Mouse (Mus musculus) kidney, postnatal 14 days (tissue): ENCODE data around the gene Dgki.

Experiments
- DNase-seq: peaks from one replicate; pipeline ENCODE4 v3.0.0; 2022; ENCODE audit warnings: mixed read lengths

Dgki gene

DNA sequence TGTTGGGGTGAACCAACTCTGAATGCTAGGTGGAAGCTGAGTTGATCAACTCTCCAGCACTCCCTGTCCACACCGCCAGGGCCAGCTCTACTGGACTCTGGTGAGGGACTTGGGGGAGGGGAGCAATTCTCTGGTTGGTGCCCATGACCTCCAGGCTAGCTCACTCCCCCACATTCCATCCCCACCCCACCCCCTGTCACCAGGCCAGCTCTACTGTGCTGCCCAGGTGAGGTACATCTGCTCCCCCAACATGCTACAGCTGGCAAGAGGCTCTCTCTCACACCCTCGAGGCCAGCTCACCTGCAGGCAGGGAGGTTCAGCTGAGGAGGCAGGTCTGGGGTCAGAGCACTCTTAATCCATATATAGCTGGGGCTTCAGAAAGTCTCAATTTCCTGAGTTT, 63.1 kb downstream of the Dgki start:
- DNase-seq, result no peak

DNA sequence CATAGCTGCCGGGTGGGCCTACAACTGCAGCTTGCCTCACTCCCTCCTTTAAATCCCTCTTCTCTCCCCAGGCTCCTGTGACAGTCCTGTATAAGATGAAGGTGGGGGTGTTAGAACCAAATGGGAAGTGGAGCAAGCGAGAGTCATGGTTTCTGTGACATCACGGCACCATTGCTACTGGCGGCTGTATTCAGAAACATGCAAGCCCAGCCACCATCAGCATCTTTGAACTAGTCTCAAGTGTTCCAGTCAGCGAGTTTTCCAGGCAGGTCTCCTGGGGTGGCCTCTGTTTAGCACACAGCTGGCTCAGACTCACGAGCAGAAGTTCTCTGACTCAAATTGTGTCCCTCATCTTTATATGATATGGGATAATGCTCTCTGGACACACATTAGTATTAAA, 68.8 kb downstream of the Dgki start:
- DNase-seq, result no peak

DNA sequence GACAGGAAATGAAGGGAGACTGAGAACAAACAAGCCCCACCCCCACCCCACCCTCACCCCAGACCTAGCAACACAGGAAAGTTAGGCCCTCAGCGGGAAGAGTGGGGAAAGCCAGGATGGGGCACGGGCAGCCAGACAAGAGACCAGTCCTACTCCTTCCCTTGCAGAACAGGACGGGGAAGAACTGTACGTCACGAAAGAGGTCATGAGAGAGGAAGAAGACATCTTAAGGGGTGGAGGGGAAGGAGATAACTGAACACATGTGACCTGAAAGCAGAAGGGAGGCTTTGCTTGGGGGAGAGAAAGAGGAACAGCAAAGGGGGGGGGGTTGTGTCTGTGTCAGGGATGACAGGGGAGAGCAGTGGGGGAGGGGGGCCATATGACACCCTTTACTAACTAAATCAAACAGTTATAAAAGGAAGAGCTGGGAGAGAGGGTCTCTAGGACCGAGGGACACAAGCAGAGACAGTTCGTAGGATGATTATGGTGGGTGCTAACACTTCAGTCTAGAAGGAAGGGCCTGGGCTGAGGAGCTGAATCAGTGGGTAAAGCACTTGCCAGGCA, 77.0 kb downstream of the Dgki start:
- DNase-seq, result no peak

DNA sequence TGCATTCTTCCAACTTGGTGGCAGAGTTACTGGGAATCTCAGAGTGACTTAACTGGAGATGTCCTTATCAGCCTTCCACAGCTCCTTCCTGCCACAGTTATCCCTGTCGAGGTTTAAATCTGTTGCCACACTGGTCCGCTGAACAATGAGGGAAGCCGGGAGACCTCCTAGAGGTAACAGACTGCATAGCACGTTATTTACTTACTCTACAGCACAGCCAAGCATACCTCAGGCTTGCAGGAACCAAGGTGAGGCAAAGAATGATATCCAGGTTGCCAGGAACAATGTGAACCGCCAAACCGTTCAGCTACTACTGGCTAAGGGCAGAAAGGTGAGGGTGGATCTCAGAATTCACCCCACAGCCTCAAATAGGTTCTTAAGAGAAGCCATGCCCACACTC, 78.0 kb downstream of the Dgki start:
- no peak for DNase-seq

DNA sequence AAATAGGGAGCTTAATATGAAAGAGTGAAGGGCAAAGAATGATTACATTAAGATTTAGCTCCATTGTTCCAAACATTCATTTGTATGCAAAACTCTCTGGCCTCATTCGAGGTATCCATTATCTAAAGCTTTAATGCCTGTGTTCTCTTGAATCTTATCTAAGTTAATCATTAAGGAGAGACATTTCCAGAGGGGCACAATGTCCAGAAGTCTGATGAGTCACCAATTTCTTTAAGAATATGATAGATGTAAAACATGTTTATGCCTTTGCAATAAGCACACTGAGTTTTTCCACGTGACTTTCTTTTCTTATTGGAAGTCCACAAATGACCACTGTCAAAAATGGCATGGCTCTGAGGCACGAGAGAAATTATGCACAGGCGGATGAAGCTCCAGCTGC, 80.9 kb downstream of the Dgki start:
- no peak for DNase-seq

DNA sequence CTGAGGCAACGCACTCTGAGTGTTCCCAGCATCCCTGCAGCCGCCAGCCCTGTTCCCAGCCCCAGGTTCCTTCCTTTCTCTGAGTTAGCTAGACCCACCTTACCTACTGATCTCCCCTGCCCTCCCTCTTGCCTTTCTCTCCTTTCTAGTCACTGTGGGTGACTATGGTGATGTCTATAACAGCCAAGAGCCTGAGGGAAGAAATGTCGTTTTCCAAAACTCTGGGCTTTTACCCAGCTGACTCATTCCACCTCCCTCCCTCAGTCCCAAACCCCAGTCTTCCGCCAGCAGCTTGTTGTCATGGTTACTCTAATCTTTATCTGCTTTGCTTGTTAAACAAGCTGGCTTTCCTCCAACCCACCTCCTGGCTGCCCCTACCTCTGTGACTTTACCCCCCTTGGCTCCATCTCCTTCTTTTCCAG, 83.6 kb downstream of the Dgki start:
- no peak for DNase-seq

DNA sequence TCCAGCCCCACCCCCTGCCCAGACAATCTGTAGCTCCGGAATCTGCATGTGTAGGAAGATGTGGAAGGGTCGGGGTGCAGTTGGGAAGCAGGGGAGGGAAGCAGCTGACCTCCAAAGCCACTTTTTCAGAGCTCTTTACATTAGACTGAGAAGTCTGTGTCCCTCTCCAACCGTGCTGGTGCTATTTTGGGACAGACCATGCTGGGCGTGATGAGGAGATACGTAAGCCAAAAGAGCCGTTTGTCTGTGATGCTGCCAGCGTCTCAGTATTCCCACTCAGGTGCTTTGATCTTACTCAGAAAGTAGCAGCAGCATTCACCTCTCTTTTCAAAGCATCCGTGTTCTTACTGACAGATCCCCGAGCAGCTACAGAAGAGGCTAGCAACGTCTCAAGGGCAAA, 84.3 kb downstream of the Dgki start:
- no peak for DNase-seq

DNA sequence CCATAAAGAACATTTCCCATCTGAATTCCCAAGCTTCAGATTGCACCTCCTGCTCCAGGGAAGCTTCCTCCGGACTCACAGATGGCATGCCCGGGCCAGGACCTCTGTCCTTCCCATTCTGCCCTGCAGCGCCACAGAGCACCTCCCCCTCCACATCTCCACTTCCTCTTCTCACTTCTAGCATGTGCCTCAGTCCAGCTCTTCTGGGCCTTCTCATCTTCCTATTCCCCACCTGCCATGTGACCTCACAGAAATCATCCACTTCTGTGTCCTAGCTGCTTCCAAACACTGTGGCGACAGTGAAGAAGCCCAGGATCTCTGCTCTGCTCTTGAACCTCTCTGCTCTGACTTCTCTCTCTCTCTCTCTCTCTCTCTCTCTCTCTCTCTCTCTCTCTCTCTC, 87.1 kb downstream of the Dgki start:
- DNase-seq, result no peak

DNA sequence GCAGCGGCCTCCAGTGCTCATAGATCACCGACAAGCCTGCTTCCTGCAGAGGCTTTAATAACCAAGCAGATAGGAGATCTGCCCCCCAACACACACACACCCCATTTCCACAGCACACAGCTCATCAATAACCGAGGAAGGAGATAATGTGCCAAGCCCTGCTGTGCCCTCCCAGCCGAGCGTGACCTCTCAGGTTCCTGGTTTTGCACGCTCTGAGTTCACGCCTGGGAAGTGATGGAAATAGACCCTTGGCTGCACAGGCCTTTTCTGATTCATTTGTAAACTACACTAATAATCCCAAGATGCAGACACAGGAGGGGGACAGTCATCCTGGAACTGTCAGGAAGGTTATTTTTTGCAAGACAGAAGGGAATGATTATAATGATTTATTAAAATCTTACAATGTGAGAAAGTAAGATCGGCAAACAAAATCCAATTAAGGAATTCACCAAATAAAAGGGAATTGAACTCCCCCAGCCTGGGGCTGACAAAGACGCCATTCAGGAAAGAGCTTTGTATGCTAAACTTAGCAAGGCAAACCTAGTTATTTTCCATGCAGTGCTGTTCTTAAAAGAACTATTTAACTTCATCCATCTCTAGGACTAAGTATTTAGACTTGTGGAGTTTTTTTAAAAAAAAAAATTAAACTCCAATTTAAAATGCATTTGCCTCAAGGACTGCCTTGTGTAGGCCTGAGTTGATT, 88.3 kb downstream of the Dgki start:
- peak; percentile 21 for DNase-seq

DNA sequence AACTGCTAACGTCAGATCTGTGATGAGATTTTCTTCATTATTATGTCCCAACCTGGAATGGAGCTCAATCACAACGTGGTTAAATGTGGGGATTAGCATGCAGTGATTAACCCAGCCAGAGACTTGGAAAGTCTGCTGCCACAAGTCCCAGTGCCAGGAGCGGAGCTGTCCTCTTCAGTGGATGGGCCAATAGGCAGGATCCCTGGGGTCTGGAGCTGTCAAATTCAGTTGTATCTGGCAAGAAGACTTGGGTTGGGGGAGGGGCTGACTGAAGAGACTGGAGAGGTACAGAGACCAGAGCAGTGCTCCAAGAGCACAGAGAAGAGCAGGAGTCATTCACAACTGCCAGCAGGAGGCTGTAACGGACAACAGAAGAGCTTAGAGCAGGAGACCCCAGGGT, 97.1 kb downstream of the Dgki start:
- no peak for DNase-seq

DNA sequence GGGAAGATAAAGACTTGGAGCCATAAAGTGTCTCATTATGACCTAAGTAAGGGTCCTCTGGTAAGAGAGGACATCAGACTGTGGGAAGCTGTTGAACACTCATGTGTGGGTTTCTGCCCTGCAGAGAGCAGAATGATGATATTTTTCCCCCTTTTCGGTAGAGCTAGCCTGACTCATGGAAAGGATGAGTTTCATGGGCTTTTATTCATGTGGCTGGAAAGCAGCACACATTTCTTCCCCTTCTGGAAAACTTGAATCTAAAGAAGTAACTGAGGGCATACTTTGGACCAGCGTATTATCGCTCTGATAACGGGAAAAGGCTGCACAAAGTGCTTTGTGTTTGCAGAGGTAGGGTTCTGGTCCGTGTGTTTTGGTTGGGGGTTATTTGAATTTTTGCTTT, 99.1 kb downstream of the Dgki start:
- no peak for DNase-seq

DNA sequence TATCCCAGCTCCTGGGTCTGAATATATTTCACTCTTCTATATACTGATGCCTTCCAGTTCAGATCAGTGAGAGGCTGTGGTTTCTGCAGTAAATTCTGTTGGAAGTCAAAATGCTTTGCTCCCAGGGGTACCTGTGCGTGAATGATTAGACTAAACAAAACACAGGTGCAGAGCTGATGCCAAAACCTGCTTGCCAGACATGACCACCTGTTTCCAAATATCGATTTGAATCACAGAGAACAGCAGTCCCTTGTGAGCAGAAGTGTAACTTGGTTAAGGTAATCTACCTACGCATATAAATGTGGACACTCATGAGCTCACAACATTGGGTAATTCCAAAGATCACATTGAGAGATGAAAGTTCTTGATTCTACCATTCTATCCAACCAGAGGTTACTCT, 100.5 kb downstream of the Dgki start:
- no peak for DNase-seq

DNA sequence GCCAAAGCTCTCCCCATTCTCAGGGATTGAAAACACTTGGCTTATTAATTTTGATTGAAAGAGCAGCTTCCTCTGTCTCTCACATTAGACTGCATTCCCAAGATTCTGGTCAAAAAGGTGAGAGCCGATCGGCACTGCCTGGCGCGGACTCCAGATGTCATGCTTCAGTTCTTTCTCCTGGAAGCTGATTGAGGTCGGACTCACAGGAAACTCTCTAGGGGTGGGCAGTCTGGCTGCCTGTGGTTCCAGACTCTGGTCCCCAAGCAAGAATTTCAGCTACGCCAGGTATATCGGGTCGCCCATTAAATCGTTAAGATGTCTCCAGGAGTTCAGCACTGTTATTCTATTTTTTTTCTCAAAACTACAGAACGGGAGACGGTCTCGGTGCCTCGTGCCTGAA, 102.2 kb downstream of the Dgki start:
- DNase-seq, result no peak

DNA sequence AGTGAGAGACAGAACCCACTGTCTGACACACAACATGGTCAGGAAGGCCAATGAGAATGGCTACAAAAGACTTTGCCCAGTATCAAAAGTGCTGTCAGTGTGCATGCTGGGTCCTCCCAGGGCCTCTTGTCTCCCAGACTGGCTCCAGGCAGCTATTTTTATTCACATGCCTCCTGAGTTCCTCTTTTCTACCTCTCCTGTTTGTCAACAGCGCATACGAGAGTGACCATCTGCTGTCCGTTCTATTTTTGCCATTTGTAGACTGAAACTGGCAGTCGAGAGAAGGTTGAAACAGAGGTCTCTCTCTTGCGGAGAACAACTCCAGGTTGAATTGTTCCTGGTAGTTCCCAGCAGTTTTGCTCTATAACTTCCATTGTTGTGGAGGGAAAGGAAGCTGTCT, 103.1 kb downstream of the Dgki start:
- no peak for DNase-seq

DNA sequence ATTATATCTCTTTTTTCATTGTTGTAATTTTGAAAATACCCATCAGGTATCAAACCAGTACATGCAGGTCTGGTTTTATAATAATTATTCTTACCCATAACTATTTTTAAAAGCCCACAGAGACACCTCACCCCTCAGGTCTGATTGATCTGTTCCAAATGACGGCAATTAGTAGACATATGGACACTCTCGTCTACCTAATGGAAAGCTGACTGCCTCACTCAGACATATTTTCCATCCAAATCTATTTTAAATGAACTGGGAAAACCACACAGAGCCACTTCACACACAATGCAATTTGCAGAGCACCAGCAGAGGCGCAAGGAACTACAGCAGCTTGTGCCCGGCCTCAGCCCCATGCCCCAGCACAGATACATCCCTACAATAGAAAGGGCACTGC, 104.2 kb downstream of the Dgki start:
- no peak for DNase-seq

DNA sequence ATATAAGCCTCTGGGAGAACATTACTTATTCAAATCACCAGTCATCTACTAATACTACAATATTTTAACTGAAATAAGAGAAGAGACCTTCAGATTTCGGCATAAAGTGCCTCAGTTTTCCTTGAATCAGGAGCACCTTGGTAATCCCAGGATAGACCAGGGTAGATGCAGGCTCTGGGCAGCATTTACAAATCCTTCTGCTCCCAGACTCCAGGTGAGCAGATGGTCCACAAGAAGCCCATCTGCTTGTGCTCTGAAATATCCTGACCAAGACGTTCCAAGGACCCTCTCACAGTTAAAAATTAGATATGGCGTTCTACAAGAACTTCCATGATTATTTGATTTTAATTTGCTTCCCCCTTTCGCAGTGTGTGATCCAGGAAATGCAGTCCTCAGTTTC, 118.0 kb downstream of the Dgki start:
- DNase-seq, result no peak

DNA sequence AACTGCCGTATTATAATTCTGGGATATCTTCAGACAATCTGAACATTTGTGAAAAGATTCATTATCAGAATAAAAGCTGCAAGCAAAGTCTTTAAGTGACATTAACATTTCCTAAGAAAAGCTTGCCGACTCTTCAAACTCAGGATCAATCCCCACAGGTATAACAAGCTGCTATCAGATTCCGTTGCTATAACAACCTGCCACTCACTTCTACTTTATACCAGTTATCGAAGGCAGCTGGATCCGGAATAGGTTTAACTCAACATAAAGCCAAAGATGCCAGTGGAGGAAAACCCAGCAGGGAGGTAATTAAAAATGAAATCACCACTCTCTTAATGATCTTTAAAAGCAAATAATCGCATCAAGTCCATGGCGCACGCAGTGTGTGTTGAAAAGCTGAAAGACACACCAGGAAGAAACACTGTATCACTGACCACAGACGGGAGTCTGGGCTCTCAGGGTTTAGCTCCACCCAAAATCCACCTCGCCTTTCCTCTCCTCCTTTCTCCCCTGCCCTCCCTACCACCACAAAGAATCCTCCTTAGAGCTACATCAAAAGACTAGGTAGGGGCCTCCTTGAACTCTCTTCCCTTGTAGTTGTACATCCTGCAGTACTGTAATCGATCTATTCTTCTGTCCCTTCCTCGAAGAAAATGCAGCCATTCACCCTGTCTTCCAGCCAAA, 128.7 kb downstream of the Dgki start:
- DNase-seq, result no peak

DNA sequence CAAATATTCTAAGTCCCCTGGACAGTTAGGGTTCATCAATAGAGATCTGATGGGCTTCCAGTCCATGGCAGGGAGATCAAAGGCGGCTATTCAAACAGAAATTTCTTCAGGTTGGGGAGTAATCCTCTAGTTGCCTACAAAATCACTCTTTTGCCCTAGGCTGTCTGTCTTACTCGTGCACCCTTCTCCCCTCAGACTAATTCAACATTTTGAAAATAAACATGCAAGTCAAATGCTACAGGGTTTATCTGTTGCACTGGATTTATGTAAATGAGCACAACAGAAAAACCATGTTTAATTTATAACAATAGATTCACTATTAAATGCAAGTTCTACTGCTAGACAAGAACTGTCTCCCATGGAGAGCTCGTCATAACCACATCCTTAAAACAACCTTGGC, 141.1 kb downstream of the Dgki start:
- DNase-seq, result no peak

DNA sequence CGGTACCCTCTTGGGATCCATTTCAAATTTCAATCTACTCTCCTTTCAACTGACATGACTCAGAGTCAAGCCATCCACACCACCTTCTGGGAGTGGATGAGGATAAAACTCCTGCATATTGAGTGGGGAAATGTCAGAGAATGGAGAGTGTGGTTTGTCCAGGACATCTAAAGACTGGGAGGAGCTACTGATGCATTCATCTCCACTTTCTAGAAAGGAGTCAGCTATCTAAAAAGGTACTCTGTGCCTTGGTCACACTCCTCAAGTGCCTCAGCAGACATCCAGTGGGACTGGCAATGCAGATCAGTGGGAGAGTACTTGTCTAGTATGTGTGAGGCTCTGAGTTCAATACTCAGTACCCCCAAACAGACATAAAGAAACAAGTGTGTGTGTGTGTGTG, 145.9 kb downstream of the Dgki start:
- no peak for DNase-seq

DNA sequence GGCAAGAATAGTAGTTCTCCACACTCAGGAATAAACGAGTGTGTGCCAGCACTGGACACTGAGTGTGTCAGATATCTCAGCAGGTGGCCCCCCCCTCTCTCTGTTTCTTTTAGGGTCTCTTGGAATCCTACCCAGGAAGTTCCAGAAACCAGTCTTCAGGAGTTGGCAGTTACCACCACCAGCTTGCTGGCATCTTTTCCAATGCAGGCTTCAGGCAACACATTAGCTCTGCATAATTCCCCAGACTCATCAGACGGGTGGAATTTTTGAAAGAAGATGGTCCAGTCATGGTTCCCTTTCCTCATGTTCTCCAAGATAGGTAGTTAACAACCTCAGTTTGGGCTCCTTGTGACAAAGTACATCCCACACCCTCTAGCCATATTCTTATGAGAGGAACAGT, 149.5 kb downstream of the Dgki start:
- no peak for DNase-seq

DNA sequence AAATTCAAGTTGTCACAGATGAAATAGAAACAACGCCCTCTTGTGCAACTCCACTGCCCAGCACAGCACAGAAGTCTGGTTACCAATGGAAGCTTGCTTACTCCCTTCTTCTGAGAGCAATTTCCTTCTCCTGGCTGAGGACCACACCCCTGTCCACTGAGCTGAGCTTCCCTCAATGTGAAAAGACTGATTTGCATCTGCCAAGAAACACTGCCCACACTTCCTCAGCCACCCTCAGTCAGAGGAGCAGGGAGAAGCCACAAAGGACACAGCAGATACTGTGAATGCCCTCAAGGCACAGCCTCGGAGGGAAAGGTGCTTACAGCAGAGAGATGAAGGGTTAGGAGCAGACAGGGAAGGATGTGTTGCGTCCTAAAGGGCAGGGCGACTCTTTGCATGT, 149.9 kb downstream of the Dgki start:
- DNase-seq, result no peak

DNA sequence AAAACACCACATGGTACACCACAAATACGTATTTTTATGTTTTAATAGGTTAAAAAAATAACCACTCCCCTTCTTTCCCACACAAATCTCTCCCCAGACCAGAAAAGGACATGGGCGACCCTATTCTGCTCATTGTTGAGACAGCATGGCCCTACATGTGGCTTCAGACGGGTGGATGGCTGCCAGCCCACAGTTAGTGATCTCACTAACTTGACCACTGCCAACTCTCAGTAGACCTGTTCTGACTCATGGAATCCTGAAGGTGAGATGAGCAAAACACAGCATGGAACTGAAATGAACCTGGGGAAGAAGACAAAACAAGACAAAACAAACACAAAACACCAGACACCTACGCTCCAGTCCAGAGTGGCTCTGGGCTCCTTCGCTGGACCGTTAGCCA, 150.8 kb downstream of the Dgki start:
- DNase-seq, result no peak

DNA sequence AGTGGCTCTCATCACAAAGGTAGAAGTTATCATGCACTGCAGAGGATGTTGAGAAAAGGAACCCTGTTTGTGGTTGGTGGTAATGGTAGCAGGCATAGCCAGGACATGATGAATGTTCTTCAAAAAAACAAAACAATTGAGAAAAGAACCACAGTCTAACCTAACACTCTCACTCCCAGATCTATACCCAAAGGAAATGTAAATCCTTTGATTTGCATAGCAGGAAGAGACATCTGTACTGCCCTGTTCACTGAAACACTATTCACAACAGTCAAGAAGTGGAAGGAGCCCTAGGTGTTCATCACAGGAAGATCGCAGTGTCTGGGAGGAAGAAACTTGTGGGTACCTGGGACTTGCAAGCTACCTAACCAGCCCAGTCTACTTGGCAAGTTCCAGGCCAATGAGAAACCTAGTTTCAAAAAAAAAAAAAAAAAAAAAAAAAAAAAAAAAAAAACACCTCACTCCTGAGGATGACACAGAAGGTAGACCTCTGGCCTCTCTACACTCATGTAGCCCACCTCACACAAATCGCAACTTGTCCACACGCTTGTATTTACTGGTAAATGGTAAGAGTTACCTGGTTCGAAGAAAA, 152.5 kb downstream of the Dgki start:
- no peak for DNase-seq

DNA sequence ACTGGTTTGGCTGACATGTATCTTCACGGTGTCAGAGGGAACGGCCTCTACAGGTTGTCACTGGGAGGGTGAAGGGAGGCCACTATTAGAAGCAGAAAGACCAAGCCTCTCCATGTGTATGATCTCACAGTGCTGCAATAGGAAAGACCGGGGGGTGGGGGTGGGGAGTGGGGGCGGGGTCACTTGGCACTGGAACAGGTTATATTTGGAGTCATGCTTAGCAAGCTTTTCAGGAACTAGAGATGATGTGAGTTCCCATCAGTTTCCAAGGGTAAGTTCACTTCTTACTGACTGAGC, 156.2 kb downstream of the Dgki start:
- no peak for DNase-seq
